Mouse (Mus musculus) liver, adult 2 months (tissue): ENCODE data around the gene Psmb5.

Source experiments
- CTCF ChIP-seq: fragments of 200-500 bp; IDR thresholded peaks from 2 replicates; pipeline ENCODE4 v1.5.1; 2011; ENCODE audit warnings: low read depth, low read length, control low read depth
- POLR2A ChIP-seq: fragments of 200-500 bp; IDR thresholded peaks from 2 replicates; pipeline ENCODE4 v1.6.1; 2011; ENCODE audit warnings: low read length, control low read depth; ENCODE audit not compliant: insufficient read depth; ENCODE audit errors: extremely low read depth

- TF ChIP-seq POLR2A (no peak), CTCF (peak; percentile 57; the same call in 1 of the 2 replicates)
Observed at GRCm38 (mm10) chr14:54609962-54610361, 7.9 kb downstream of the Psmb5 start.
